Mouse (Mus musculus) limb, embryonic 12.5 days (tissue): ENCODE data around the gene Grik4. TPM values are rescaled to one million over a fixed set of nuclear protein-coding genes. Genes with fewer than 3 reads are reported as not detected.
A peak's percentile ranks its signal among the peaks of the same experiment; 100 is the strongest.

Source experiments
- ATAC-seq: fragments of 200-750 bp; cut with Nextera tagmentation; 2 replicates; pipeline ENCODE4 v1.8.0; 2017; ENCODE audit warnings: low read depth, moderate TSS enrichment; ENCODE audit not compliant: insufficient number of reproducible peaks, insufficient read depth, low FRiP score, low TSS enrichment
- H3K27ac ChIP-seq: fragments of 300-500 bp; sonication (generic); 2 replicates; pipeline ENCODE4 v1.5.1; 2016; ENCODE audit warnings: mild to moderate bottlenecking, moderate library complexity
- H3K27me3 ChIP-seq: fragments of 300-500 bp; sonication (generic); 2 replicates; pipeline ENCODE4 v1.6.1; 2016; ENCODE audit warnings: mild to moderate bottlenecking, moderate library complexity
- H3K36me3 ChIP-seq: fragments of 300-500 bp; sonication (generic); 2 replicates; pipeline ENCODE4 v1.6.1; 2016; ENCODE audit warnings: mild to moderate bottlenecking, moderate library complexity
- H3K4me1 ChIP-seq: fragments of 300-500 bp; sonication (generic); replicated peaks from 2 replicates; pipeline ENCODE4 v1.6.1; 2016
- H3K4me2 ChIP-seq: fragments of 300-500 bp; sonication (generic); 2 replicates; pipeline ENCODE4 v1.6.1; 2016; ENCODE audit warnings: mild to moderate bottlenecking, moderate library complexity
- H3K4me3 ChIP-seq: fragments of 300-500 bp; sonication (generic); replicated peaks from 2 replicates; pipeline ENCODE4 v1.5.1; 2016; ENCODE audit warnings: mild to moderate bottlenecking
- H3K9ac ChIP-seq: fragments of 300-500 bp; sonication (generic); replicated peaks from 2 replicates; pipeline ENCODE4 v1.6.1; 2016; ENCODE audit warnings: mild to moderate bottlenecking, moderate library complexity
- H3K9me3 ChIP-seq: fragments of 300-500 bp; sonication (generic); 2 replicates; pipeline ENCODE4 v1.6.1; 2016; ENCODE audit warnings: mild to moderate bottlenecking, moderate library complexity
- WGBS: fragments of 180-500 bp; shearing (Covaris S2); methylation state at CpG from one replicate; pipeline ENCODE4 v1.1.7; 2016; 5-methylcytosine and 5-hydroxymethylcytosine counted together
- polyA plus RNA-seq: library from polyadenylated mRNA; unstranded; fragments of >200 nt; fragmentation: Nextera tagmentation; extraction: Ambion mirVana; gene quantifications from 2 replicates; pipeline ENCODE4 v1.2.1, GENCODE M21; 2016

Gene Grik4
- polyA plus RNA-seq, 1 experiment from 2014 or later: 2.6 TPM

GRCm38 (mm10) chr9:42488071-42488470, 456.2 kb downstream of the Grik4 start:
- 92% methylated on average over 1 of the region's 1 CpGs for WGBS

DNA sequence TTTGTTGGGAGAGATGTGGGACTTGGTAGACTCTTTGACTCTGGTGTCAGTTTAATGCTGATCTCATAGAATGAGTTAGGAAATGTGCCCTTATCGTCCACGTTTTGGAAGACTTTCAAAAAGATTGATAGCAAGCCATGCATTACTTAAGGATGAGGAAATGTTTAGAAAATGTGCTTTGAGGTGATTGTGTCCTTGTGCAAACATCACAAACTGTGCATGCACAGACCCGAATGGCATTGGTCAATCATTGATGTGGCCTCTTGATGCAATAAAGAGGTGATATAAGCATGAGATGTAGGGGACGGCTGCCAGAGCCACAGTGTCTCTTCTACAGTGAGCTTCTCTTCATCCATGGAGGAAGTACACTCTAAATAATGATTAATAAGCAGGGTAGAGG, 457.4 kb downstream of the Grik4 start:
- no peaks in the 10 kb centered on the region for H3K4me1 ChIP-seq
- no peak overlapping the region for H3K9ac ChIP-seq
- 85% methylated on average over 4 of the region's 4 CpGs for WGBS
- no peak overlapping the region for H3K4me3 ChIP-seq
- H3K36me3 ChIP-seq: no peaks in the 10 kb centered on the region
- no peak for ATAC-seq
- H3K27ac ChIP-seq: no peak overlapping the region
- H3K4me2 ChIP-seq: no peak overlapping the region
- H3K9me3 ChIP-seq: no peaks in the 10 kb centered on the region
- H3K27me3 ChIP-seq: no peaks in the 10 kb centered on the region

More at GRCm38 (mm10) chr9:42488071-42488470, 456.2 kb downstream of the Grik4 start:
- Histone ChIP-seq H3K9me3 (no peaks in the 10 kb centered on the region), H3K4me1 (no peaks in the 10 kb centered on the region), H3K9ac (no peak overlapping the region), H3K27ac (no peak overlapping the region), H3K4me2 (no peak overlapping the region), H3K36me3 (no peaks in the 10 kb centered on the region), H3K4me3 (no peak overlapping the region), H3K27me3 (no peaks in the 10 kb centered on the region)
- ATAC-seq: no peak

GRCm38 (mm10) chr9:42484667-42485066, 459.6 kb downstream of the Grik4 start:
- Histone ChIP-seq H3K27me3 (no peaks in the 10 kb centered on the region), H3K27ac (no peak overlapping the region), H3K4me1 (no peaks in the 10 kb centered on the region), H3K4me2 (no peak overlapping the region), H3K9me3 (no peaks in the 10 kb centered on the region), H3K9ac (no peak overlapping the region), H3K36me3 (no peaks in the 10 kb centered on the region), H3K4me3 (no peak overlapping the region)
- WGBS: 85% methylated on average over 1 of the region's 1 CpGs
- ATAC-seq: no peak

DNA sequence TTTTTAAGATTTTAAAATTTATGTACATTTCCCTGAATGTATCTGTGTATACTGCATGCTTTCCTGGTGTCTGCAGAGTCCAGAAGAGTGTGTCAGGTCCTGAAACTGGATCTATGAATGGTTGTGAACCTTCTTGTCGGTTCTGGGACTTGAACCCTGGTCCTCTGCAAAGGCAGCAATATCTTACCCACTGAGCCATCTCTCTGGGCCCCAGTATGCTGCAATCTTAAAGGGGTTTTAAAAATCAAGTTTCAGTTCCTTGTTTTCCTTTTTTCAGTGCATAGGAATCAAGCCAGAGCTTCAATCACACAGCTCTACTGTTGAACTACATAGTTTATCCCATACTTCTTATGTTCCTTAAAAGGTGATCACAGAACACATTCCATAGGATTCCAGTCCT, 461.3 kb downstream of the Grik4 start:
- Histone ChIP-seq H3K27me3 (no peaks in the 10 kb centered on the region), H3K9ac (no peak overlapping the region), H3K4me3 (no peak overlapping the region), H3K9me3 (no peaks in the 10 kb centered on the region), H3K4me1 (no peaks in the 10 kb centered on the region), H3K4me2 (no peak overlapping the region), H3K27ac (no peak overlapping the region), H3K36me3 (no peaks in the 10 kb centered on the region)
- no peak for ATAC-seq
- WGBS: 86% methylated on average over 1 of the region's 1 CpGs

DNA sequence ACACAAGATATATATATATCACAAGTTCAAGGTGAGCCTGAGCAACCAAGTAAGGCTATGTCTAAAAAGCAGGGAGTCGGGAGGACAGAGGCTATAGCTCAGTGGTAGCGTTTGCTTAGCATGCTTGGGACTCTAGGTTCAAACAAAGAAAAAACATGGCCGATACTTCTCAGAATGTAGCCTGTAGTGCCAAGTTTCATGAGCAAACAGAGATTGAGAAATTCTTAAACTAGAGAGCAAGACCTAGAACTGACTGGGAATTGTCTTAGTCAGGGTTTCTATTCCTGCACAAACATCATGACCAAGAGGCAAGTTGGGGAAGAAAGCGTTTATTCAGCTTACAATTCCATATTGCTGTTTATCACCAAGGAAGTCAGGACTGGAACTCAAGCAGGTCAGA, 468.1 kb downstream of the Grik4 start:
- no peak for ATAC-seq
- peaks cover 5% of the 10 kb centered on the region for H3K4me1 ChIP-seq
- peaks cover 2% of the 10 kb centered on the region; the same call in 1 of the 2 replicates for H3K27me3 ChIP-seq
- H3K4me2 ChIP-seq: no peak overlapping the region
- H3K9ac ChIP-seq: no peak overlapping the region
- H3K27ac ChIP-seq: no peak overlapping the region
- H3K9me3 ChIP-seq: no peaks in the 10 kb centered on the region
- no peaks in the 10 kb centered on the region for H3K36me3 ChIP-seq
- 86% methylated on average over 4 of the region's 4 CpGs for WGBS
- H3K4me3 ChIP-seq: no peak overlapping the region

- 77% methylated on average over 8 of the region's 8 CpGs for WGBS
- no peak overlapping the region for H3K9ac ChIP-seq
- no peak overlapping the region for H3K27ac ChIP-seq
- no peak for ATAC-seq
- peaks cover 8% of the 10 kb centered on the region; the same call in 1 of the 2 replicates for H3K36me3 ChIP-seq
- no peak overlapping the region for H3K4me2 ChIP-seq
- H3K4me3 ChIP-seq: no peak overlapping the region
- H3K27me3 ChIP-seq: peaks cover 2% of the 10 kb centered on the region; the same call in 1 of the 2 replicates
- peaks cover 8% of the 10 kb centered on the region for H3K4me1 ChIP-seq
- H3K9me3 ChIP-seq: no peaks in the 10 kb centered on the region
Observed at GRCm38 (mm10) chr9:42474244-42474643, 470.0 kb downstream of the Grik4 start.

- H3K36me3 ChIP-seq: peaks cover 9% of the 10 kb centered on the region; the same call in 1 of the 2 replicates
- peaks cover 14% of the 10 kb centered on the region for H3K4me1 ChIP-seq
- H3K9ac ChIP-seq: peak overlapping the region; percentile 89
- H3K27me3 ChIP-seq: peaks cover 2% of the 10 kb centered on the region; the same call in 1 of the 2 replicates
- H3K4me3 ChIP-seq: peak overlapping the region; percentile 87
- peak overlapping the region; percentile 78 for H3K4me2 ChIP-seq
- ATAC-seq: peak; percentile 88
- peak overlapping the region; percentile 64 for H3K27ac ChIP-seq
- WGBS: 6% methylated on average over 49 of the region's 49 CpGs
- H3K9me3 ChIP-seq: no peaks in the 10 kb centered on the region
Observed at GRCm38 (mm10) chr9:42471921-42472747, 472.2 kb downstream of the Grik4 start.

GRCm38 (mm10) chr9:42471214-42471613, 473.1 kb downstream of the Grik4 start:
- peak overlapping the region; percentile 78 for H3K4me2 ChIP-seq
- ATAC-seq: no peak
- peaks cover 12% of the 10 kb centered on the region; the same call in 1 of the 2 replicates for H3K36me3 ChIP-seq
- H3K4me1 ChIP-seq: peaks cover 14% of the 10 kb centered on the region
- 48% methylated on average over 4 of the region's 4 CpGs for WGBS
- H3K27ac ChIP-seq: no peak overlapping the region
- H3K27me3 ChIP-seq: peaks cover 2% of the 10 kb centered on the region; the same call in 1 of the 2 replicates
- peak overlapping the region; percentile 87 for H3K4me3 ChIP-seq
- H3K9ac ChIP-seq: peak overlapping the region; percentile 89
- H3K9me3 ChIP-seq: no peaks in the 10 kb centered on the region

GRCm38 (mm10) chr9:42469323-42469722, 475.0 kb downstream of the Grik4 start:
- H3K9ac ChIP-seq: no peak overlapping the region
- no peak for ATAC-seq
- H3K36me3 ChIP-seq: peaks cover 12% of the 10 kb centered on the region; the same call in 1 of the 2 replicates
- H3K4me1 ChIP-seq: peaks cover 14% of the 10 kb centered on the region
- no peaks in the 10 kb centered on the region for H3K9me3 ChIP-seq
- H3K27me3 ChIP-seq: peaks cover 2% of the 10 kb centered on the region; the same call in 1 of the 2 replicates
- H3K4me2 ChIP-seq: no peak overlapping the region
- H3K27ac ChIP-seq: no peak overlapping the region
- no peak overlapping the region for H3K4me3 ChIP-seq
- WGBS: 95% methylated on average over 15 of the region's 15 CpGs

GRCm38 (mm10) chr9:42468360-42468759, 475.9 kb downstream of the Grik4 start:
- ATAC-seq: no peak
- no peak overlapping the region for H3K4me2 ChIP-seq
- no peak overlapping the region for H3K27ac ChIP-seq
- H3K4me3 ChIP-seq: no peak overlapping the region
- H3K36me3 ChIP-seq: peaks cover 12% of the 10 kb centered on the region; the same call in 1 of the 2 replicates
- no peaks in the 10 kb centered on the region for H3K9me3 ChIP-seq
- H3K27me3 ChIP-seq: 0 out of 2 replicates have a peak, but pooled peaks cover 2% of the 10 kb centered on the region
- WGBS: 91% methylated on average over 5 of the region's 5 CpGs
- no peak overlapping the region for H3K9ac ChIP-seq
- peaks cover 14% of the 10 kb centered on the region for H3K4me1 ChIP-seq
